Mouse (Mus musculus) adrenal gland, adult 8-10 months (tissue): ENCODE results near the gene Bcl11a. TPM values are rescaled to one million over a fixed set of nuclear protein-coding genes. Genes with fewer than 3 reads are reported as not detected.
A peak's percentile ranks its signal among the peaks of the same experiment; 100 is the strongest.

Experiments used
- DNase-seq: peaks from one replicate; pipeline ENCODE4 v3.0.0; 2022
- total RNA-seq, 4 experiments: library from RNA; stranded (reverse); gene quantifications; 2 replicates each; pipeline ENCODE4 v1.2.4; 2022

Gene Bcl11a
- total RNA-seq, 4 experiments from 2014 or later = 4.3 to 8.6 (median 5.7) TPM

DNA sequence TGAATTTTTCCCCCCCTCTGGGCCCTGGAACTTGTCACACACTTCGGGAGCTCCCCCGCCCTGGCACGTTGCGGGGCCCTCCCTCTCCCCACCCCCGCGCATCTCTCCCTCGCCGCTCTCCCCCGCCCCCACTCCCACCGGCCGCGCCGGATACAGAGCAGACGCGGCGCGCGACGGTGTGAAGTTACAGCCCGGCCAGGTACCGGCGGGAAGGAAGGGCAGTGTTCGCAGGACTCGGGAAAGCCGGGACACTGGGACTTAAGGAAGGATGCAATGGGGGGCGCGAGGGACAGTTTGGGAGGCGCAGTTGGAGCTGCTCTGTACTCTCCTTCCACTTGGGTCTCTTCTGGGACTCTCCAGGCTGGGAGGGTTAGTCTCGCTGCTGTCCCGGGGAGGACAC, 2.7 kb downstream of the Bcl11a start:
- peak; percentile 17 for DNase-seq

DNA sequence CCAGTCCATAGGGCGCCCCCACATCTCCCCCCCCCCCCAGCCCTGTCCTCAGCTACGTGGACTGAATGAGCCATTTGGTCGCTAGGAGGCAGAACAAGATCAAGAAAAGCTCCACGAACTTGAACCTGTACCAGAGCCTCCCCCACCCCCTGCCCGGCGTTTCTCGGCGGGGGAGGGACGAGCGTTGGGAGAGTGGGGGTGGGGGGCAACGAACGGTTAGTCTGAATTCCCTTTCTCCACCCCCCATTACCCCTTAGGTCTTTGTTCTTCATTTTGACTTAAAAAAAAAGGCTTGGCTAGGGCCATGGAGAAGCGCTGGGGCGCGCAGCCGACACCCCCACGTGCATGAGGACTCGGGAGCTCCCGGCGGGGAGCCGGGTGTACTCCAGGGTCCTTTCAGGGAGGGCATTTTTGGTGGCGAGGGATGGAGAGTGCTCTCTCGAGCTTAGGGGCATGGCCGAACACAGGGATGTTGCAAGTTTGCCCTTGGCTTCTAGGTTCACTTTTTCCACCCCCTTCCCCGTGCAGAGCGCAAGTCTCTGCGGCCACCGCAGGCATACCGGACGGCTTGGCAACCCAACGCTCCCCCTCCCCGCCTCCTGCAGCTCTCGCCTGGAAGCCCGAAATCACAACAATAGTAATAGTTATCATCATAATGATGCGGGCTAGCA, 3.3 kb downstream of the Bcl11a start:
- peak; percentile 38 for DNase-seq

DNA sequence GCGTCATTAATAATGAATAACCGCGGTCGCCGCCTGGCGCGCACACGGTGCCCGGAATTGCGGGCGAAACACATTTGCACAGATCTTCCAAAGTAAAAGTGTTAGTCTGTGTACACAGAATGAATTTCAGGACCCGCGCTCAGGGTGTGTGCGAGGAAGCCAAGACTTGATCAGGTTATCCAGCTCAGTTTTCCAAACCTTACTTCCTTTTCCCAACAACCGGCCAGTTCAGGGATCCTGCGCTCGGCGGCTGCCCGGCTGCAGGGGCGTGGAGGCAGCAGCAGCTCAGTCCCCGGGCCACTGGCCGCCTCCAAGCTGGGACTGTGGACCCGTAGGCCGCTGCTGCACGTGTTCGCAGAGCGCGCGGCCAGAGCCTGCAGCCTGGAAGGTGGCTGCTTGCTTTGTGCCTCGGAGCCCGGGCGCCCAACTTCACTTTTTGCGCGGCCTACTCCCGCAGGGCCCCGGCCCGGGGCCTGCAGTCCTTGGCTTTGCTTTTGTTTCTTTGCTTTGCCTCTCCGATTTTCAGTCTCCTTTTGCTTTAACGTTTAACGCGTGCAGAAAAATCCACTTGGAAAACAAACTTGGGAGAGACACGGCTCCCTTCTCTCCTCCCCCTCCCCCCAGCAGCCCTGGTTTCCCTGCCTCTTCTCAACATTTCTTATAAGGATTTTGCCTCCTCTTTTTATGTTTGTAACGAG, 4.0 kb downstream of the Bcl11a start:
- DNase-seq = peak; percentile 25

DNA sequence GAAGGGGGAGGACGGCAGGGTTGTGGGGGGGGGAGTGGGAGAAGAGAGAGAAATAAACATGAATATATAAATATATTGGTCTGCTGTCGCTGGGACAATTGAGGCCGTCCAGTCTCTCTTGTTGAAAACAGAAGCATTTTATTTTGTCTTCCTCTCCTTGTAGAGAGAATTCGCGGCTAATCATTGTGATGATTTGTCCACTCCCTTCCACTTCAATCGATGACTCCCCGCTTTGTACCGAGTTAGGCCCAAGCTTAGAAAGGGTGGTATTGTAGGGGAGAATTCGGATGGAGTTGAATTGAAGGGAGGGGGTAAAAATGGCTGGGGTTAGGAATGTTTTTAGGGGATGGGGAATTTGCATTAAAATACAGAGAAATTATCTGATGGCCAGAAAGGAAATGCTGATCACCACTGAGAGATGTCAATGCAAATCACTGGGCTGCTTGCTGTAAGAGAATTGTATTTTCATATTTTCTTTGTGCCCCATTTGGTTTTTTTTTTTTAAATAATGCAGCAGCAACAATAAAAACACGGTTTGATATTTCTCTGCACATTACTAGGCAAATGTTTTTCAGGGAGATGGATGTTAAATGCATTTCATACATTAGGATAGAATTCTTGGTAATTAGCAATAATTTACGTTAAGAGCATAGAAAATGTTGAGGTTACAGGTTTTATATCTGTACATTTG, 4.7 kb downstream of the Bcl11a start:
- DNase-seq = no peak

DNA sequence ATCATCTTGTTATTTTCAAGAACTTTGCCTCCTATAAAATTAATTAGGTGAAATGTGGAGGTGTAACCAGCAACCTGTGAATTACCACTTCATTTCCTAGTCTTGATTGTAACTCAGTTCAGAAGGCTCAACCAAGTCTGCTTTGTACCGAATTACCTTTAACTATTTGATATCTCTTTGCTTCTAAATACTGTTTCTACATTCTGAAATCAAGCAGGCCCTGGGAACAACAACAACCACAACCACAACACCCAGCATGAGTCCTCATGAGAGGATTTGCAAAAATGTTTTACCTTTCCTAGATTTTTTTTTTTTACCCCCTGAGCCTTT, 5.2 kb downstream of the Bcl11a start:
- no peak for DNase-seq

DNA sequence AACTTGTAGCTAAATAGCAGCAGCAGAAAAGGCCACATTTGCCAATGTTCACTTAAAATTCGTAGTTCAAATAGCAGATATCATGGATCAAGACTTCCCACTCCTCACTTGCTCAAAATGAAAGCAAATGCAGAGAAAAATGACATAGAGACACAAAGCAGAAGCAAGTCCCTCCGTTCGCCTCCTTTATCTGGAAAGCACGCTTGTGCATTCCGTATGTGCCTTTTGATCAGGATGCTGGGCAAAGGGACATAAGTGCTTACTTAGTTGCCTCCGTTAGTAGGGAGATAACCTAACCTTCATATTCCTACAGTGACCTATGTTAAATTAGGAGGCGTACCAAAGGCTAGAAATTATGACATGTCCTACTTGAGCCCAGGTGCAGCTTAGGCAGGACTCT, 5.6 kb downstream of the Bcl11a start:
- DNase-seq = no peak

DNA sequence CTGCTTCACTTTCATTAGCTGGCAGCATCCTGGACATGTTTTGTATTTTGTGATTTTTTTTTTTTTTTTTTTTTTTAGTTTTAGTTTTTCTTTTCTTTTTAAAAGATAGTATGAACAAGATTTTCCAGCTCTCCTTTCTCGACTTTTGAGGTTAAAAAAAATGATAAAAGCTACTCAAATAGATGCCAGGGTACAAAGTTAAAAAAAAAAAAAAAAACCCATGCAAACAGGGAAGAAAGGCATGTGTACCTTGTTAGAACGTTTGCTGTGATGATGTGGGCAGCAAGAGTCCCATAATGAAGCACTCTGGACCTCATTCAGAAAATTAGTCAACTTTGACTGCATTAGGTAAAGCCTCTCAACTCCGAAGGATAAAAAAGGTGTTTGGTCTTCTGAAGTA, 6.2 kb downstream of the Bcl11a start:
- DNase-seq = no peak

DNA sequence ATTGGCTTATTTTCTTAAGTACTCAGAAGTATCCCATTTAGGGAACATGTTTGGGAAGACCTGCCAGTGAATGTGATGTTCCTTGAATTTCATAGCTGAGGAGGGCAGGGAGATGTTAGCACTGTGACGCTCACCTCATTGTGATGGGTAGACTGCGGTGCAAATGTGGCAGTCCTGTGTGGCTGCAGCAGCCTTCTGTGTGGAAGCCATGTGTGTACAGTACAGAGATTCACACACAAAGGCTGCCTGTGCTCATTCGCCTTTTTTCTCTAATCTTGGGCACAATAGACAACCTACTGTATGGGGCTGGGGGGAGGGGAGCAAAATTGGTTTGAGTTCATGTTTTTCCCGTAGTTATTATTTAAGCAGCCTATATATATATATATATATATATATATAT, 6.7 kb downstream of the Bcl11a start:
- no peak for DNase-seq

DNA sequence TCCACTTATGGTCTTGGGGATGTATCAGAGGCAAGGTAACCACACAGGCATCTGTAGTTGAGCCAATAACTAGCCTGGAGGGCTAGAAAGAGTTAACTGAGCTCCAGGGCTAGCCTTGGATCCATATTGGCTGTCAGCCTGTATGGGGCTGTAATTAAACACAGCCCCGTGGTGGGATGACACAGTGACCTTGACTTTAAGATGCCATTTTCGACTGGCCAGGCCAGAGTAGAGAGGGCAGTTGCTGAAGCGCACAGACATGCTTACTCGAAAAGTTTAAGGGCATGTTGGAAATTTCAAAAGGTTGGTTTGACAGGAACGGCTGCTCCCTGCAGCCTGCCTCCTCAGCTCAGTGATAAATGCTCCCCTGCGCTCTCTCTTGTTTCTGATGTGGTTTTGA, 8.1 kb downstream of the Bcl11a start:
- DNase-seq = peak; percentile 23

DNA sequence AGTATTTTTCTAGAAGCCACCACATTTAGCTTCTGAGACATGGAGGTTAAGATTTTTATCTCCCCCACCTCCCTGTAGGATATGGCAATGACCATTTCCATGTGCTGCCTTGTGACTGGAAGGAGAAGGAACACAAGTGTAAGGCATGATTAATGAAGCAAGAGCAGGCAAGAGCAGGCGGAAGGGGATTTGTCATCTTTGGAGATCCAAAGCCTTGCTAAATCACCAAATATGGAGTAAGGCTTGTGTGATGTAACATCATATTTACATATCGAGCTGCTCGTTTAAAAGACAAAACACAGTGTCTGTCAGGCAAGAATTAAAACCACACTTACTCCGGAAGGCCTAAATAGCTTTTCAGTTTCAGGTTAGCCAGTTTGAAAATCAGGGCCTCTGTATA, 9.2 kb downstream of the Bcl11a start:
- no peak for DNase-seq

DNA sequence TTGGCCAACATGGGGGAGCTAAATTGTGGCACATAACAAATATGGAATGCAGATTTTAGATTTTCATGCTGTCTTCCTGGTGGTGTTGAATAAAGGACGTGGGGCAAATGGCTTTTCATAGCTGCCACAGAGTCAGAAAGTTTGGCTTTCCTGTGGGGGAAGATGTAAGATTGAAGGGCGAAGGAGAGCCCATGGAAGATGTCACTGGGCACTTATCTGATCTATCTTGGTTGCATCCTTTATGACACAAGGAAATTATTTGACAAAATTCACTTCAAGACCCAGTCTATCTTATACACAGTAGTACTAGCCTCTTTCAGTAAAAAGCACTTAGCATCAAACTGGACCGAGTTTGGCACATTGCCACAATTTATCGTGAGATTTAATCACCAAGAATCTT, 12.6 kb downstream of the Bcl11a start:
- DNase-seq = no peak

DNA sequence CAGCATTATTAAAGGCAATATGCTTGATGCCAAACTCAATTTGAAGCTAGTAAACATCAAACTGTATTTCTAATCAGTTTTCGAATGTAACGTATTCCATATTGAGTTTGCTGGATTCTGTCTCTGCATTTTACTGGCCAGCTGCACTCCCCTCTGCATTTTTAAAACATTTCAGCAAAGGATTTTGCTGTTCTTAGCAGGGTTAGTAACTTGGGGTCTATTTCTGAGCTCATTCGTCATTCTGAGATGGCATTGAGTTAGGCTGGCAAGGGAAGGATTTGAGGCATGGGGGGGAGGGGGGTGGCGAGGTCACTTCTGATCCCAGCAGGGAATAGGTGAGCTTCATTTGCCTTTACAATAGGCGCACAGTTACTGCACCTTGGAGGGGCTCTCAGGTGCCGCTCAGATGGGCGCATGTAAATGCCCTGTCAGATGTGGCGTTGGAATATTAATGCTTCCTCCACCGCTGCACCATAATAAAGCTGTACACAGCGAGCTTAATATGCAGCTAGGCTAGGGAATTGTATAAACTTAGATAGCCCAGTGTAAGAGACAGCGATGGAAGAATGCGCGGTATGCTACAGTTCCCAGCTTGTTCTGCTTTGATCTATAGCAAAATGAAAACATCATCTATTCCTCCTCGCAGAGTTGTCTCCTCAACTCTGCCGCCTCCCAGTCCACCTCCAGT, 13.7 kb downstream of the Bcl11a start:
- no peak for DNase-seq

DNA sequence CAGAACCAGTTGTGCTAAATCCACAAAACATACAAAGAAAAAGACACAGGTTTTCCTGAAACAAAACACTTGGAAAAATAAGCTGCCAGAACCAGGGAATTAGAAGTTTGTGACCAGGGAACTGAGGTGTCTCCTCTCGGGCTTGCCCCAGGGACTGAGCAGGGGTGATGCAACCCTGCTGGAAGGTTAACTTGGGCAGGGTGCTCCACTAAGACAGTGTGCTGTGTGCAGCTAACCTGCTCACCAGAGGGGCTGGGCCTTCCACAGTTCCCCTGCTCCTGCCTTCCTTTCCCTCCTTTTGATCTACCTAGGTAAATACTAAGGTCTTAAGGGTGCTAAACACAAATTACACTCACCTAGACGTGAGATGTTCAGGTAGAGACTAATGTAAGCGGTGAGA, 14.8 kb downstream of the Bcl11a start:
- DNase-seq = no peak

DNA sequence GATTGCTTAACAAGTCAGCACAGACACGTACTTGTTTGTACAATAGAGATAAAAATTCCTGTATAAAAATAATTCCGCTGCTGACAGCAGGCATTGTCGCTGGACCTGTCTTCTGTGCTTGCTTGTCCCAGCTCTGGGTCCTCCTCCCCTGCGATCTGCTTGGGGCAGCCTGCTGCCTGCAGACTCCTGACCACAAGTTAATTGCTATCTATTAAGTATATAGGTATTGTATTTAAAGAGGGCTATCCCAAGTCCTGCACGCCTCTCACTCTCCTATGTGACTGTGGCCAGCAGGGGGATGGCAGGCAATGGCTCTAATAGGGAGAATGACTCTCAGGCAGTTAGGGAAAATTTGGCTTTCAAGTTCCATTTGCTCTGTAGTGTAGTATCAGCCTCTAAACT, 16.2 kb downstream of the Bcl11a start:
- no peak for DNase-seq

DNA sequence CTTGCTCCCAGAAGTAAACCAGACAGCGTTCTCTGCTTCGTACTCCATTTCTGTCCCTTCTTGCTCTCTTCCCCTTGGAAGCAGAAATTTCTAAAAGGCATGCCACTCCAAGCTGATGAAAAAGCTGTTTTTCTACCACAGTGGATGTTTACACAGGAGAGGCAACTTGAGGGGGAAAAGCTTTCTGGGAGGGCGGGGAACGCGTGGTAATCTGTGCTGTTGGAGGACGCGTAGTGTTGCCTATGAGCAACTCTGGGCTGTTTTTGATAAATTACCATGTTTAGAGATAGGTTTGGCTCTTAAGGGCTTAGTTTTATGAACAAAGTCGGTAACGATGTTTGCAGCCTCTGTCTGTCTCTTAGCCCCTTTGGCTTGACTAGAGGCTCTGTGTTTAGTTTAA, 17.4 kb downstream of the Bcl11a start:
- no peak for DNase-seq

DNA sequence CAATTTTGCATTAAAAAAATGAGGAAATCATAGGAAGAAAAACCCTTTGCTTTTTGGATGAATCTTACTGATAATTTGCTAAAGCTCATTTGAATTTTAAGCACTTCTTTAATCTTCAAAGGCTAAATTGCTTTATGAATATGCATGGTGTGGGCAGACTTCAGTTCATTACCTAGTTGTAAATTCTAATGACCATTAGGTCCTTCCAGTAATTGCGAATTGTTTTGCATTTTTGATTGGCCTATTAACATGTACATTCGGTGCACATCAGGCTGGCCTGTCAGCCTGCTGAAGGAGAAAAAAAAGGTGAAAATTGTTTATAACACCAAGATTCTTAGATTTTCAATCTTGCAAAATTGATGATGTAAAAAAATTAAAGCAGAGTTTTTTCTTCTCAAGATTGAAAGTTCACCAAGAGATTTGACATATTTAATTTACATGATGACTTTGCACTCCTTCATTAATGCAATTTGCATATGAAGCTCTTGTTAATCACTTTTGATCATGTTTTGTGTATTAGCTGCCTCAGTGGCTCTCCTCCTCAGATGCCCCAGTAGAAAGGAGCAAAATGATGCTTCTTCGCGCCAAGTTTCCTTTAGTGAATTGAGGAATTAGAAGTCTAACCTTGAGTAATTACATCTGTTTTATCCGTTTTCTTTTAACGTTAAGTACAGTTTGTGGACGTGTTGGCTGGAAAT, 17.9 kb downstream of the Bcl11a start:
- no peak for DNase-seq

DNA sequence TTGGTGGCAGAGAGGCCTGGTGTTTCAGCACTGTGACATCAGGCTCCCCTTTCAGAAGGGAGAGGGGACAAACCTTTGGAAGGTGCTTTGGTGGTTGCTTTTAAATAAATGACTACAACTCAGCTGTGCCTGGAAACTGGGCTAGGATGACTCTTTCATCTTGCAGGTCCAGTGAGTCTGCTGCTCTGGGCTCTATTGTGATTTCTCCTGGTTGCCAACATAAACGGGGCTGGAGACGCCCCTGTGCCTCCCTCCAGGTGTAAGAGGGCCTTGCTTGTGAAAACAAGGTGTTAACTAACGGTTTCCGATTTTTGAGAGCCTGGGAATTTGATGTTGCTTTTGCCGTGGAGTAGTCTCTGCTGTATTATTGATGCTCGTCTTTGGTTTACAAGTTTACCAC, 18.6 kb downstream of the Bcl11a start:
- no peak for DNase-seq

DNA sequence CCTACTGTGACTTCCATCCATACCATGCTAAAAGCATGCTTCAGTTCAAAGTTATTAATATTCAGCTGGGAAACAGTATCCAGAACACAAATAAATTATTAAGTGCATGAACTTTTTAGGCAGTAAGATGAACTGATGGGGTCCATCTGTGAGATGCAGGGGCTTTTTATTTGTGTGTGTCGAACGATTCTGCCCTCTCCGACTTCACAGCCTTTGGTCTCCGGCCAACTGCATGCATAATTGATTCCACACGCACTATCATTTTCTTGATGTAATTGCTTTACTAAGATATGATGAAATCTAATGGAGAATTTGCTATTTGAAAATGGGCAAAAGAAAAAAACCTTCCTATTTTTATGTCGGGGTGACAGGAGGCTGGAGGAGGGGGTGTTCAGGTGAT, 19.2 kb downstream of the Bcl11a start:
- no peak for DNase-seq

DNA sequence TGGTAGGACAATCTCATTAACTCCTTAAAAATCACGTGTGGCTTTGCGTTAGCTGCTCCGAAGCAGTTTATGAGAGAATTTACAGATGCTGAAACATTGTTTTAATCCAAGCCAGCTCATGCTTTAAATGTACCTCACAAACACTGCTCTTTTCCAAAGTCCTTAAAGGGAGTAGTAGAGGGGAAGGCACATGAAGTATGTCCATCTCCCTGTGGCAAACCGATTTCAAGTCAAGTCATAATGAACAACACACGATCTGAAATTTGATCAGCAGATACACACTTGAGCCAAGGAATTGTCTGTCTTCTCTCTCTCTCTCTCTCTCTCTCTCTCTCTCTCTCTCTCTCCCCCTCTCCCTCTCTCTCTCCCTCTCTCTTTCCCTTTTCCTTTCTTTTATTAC, 20.2 kb downstream of the Bcl11a start:
- DNase-seq = no peak

DNA sequence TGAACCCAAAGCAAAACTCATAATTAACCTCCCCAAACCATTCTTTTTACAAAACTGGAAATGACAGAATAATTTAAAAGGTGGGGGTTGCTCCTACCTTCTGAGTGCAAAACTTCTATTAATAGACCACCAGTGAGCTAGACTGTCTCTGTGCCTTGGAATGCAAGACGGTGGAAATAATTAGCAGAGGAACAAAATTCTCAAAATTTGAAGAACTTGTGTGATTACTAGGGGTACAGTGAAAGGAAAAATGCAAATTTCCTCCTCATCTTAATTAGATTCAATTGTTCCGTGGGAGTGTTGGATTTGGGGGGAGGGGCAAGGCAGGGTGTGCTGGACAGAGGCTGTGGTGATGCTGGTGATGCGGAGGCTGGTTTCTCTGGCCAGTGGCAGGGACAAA, 20.8 kb downstream of the Bcl11a start:
- no peak for DNase-seq

DNA sequence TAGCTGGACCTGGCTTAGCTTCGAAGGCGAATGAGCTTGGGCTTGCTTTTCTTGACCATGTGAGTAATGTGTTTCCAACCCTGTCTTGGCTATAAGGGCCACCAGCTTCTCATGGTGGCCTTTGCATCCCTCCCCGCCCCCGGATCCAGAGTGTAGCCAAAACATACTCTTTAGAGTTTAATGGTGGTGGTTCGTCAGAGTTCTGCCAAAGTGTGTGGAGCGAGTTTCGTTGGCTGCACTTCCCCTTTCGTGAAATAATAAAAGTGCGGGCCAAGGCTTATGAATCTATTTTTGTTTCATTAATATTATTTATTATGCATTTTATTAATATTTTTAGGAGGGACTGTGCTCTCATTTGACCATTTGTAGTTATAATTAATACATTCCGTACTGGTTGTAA, 21.4 kb downstream of the Bcl11a start:
- no peak for DNase-seq

DNA sequence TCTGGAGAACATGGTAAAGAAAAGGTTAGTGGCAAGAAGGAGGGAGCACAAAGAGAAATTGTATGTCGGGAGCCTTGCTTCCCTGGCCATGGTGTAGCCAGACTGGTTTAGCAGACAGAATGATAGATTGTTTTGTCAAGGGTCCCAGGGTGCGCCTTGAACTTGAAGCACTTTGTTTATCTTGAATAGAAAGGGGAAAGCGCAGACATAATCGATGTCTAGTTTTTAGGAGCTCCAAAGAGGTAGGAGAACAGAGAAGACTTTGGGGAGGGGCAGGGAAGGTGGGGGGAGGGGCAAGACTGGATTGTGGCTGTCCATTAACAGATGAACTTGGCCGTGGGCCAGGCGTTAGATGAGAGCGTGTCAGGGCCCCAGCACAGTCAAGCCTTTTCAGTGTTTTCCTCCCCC, 22.0 kb downstream of the Bcl11a start:
- DNase-seq = no peak
